ENCODE assay signal across 23 mouse cellular contexts in the genomic region with DNA sequence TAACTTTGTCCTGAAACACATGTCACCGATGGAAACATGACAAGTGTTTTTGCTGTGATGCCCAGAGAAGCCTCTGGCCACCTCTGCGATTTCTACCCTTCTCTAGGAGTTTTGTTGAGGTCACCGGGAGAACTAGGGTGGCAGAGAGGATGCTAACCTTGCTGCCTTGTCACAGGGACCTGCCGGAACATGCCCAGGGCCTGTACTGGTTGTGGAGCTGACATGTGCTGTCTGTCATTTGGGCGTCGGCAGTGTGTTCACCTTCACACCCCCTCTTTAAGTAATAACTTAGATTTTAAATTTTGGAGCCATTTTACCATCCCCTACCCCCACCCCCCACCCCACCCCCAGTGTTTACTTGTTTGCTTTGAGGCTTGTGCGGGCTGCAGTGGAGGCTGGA. TPM values are rescaled to one million over a fixed set of nuclear protein-coding genes. Genes with fewer than 3 reads are reported as not detected.
DNase-seq lines count a peak whose midpoint lies in the region; ATAC-seq and TF ChIP-seq lines count a peak whose summit lies in the region.
"Had no signal": no experiment of that assay in that cellular context is flagged by ENCODE, and none has a peak within 500 bp of the region (broad histone marks: within the 10 kb centered on the region; RNA-seq: fewer than 3 reads in every experiment).

No protein-coding gene starts in this region.

- no peak for TF ChIP-seq POLR2A in limb, embryonic 14.5 days (IDR thresholded peaks at IDR 0.05; ENCODE audit: borderline replicate concordance, extremely low read depth, insufficient read depth, insufficient read length)
- no peak for TF ChIP-seq POLR2A in ES-Bruce4 (IDR thresholded peaks at IDR 0.05; ENCODE audit: insufficient read depth, low read length)
- no peak for TF ChIP-seq POLR2A in heart, adult 2 months (IDR thresholded peaks at IDR 0.05; ENCODE audit: insufficient read depth, low read depth, low read length)
- no peak for TF ChIP-seq POLR2A in kidney, adult 2 months (IDR thresholded peaks at IDR 0.05; ENCODE audit: low read depth, low read length)

- no peak for DNase-seq in limb, embryonic 14.5 days (ENCODE audit: low spot score)
- DNase-seq in limb, embryonic 10.5 days (ENCODE audit: low spot score) = no peak
- DNase-seq in ZHBTc4 (ENCODE audit: low read depth, low spot score) = peak; percentile 29
- DNase-seq in lung, postnatal 10 days = no peak
- no peak for DNase-seq in heart, adult 2 months
- no peak for DNase-seq in kidney, adult 2 months
- DNase-seq: adrenal gland, adult 8-10 months; cerebellum, adult 11 months; cerebellum, adult 9-10 months; gastrocnemius, postnatal 36 days; heart, adult 11 months; heart, postnatal 10 days; heart, postnatal 4 days had no signal

- TF ChIP-seq CTCF in ES-Bruce4 (IDR thresholded peaks at IDR 0.05; ENCODE audit: low read depth, low read length) = no peak
- TF ChIP-seq CTCF in heart, adult 2 months (IDR thresholded peaks at IDR 0.05) = no peak
- TF ChIP-seq CTCF in kidney, adult 2 months (conservative IDR thresholded peaks at IDR 0.05; ENCODE audit: insufficient read depth, insufficient read length, low read depth, low read length) = no peak

- peak; percentile 66; the same call in 1 of the 2 replicates for TF ChIP-seq EP300 in ES-Bruce4 (IDR thresholded peaks at IDR 0.05; ENCODE audit: insufficient read depth, low read depth, low read length)
- no peak for TF ChIP-seq EP300 in heart, adult 2 months (IDR thresholded peaks at IDR 0.05; ENCODE audit: insufficient read depth, low read depth, low read length)

- H3K36me3 ChIP-seq in limb, embryonic 14.5 days (ENCODE audit: control insufficient read depth, insufficient read depth, low read length) = no peaks in the 10 kb centered on the region
- H3K36me3 ChIP-seq in limb, embryonic 10.5 days = no peaks in the 10 kb centered on the region
- H3K36me3 ChIP-seq in ES-Bruce4 (ENCODE audit: control insufficient read depth, insufficient read depth, low read length, poor library complexity, severe bottlenecking) = no peaks in the 10 kb centered on the region
- H3K36me3 ChIP-seq in stomach, embryonic 16.5 days (ENCODE audit: control insufficient read depth, insufficient read depth, low read length) = no peaks in the 10 kb centered on the region
- H3K36me3 ChIP-seq in heart, adult 2 months (ENCODE audit: control insufficient read depth, insufficient read depth, low read length) = no peaks in the 10 kb centered on the region
- H3K36me3 ChIP-seq in kidney, adult 2 months (ENCODE audit: control insufficient read depth, insufficient read depth, low read length) = no peaks in the 10 kb centered on the region
- H3K36me3 ChIP-seq: forebrain, embryonic 10.5 days; heart, embryonic 10.5 days; hindbrain, embryonic 12.5 days had no signal

- 78% methylated on average over 7 of the region's 7 CpGs for WGBS in limb, embryonic 14.5 days
- WGBS in limb, embryonic 10.5 days = 83% methylated on average over 7 of the region's 7 CpGs
- WGBS in stomach, embryonic 16.5 days = 69% methylated on average over 7 of the region's 7 CpGs
- WGBS in heart, adult 2 months = 91% methylated on average over 7 of the region's 7 CpGs
- 79% methylated on average over 7 of the region's 7 CpGs for WGBS in kidney, adult 2 months

- no peak for ATAC-seq in limb, embryonic 14.5 days (ENCODE audit: low FRiP score, low read depth)
- no peak for ATAC-seq in stomach, embryonic 16.5 days (ENCODE audit: insufficient read depth, low FRiP score)
- ATAC-seq: forebrain, embryonic 14.5 days; hindbrain, embryonic 16.5 days; inflammation-experienced regulatory T-cells, adult 6 months had no signal

- H3K4me2 ChIP-seq in limb, embryonic 14.5 days (replicated peaks; ENCODE audit: low read depth, low read length, severe bottlenecking) = 0 out of 2 replicates have a peak overlapping the region, but pooled peaks have one; percentile 10
- peak overlapping the region; percentile 26 for H3K4me2 ChIP-seq in stomach, embryonic 16.5 days (ENCODE audit: low read depth, low read length)
- H3K4me2 ChIP-seq: hindbrain, embryonic 12.5 days had no signal

- no peak overlapping the region for H3K9ac ChIP-seq in limb, embryonic 14.5 days (ENCODE audit: low read depth, low read length, severe bottlenecking)
- peak overlapping the region; percentile 38 for H3K9ac ChIP-seq in ES-Bruce4 (ENCODE audit: low read depth, poor library complexity, severe bottlenecking)
- H3K9ac ChIP-seq in stomach, embryonic 16.5 days (ENCODE audit: low read length) = no peak overlapping the region
- no peak overlapping the region for H3K9ac ChIP-seq in heart, adult 2 months (ENCODE audit: low read depth, low read length)
- H3K9ac ChIP-seq: hindbrain, embryonic 12.5 days had no signal

- H3K9me3 ChIP-seq in limb, embryonic 14.5 days (ENCODE audit: control insufficient read depth, low read length) = no peaks in the 10 kb centered on the region
- no peaks in the 10 kb centered on the region for H3K9me3 ChIP-seq in limb, embryonic 10.5 days (replicated peaks)
- H3K9me3 ChIP-seq in ES-Bruce4 (replicated peaks; ENCODE audit: control insufficient read depth, insufficient read depth, low read length, poor library complexity, severe bottlenecking) = no peaks in the 10 kb centered on the region
- H3K9me3 ChIP-seq in stomach, embryonic 16.5 days (replicated peaks; ENCODE audit: control insufficient read depth, low read length) = no peaks in the 10 kb centered on the region
- H3K9me3 ChIP-seq: forebrain, embryonic 10.5 days; heart, embryonic 10.5 days; hindbrain, embryonic 12.5 days had no signal

- H3K4me1 ChIP-seq in limb, embryonic 14.5 days (ENCODE audit: control insufficient read depth, insufficient read depth, low read length) = peaks cover 7% of the 10 kb centered on the region; the same call in 1 of the 2 replicates
- H3K4me1 ChIP-seq in limb, embryonic 10.5 days = 0 out of 2 replicates have a peak, but pooled peaks cover 4% of the 10 kb centered on the region
- peaks cover 5% of the 10 kb centered on the region for H3K4me1 ChIP-seq in ES-Bruce4 (ENCODE audit: control insufficient read depth, insufficient read depth, low read length)
- H3K4me1 ChIP-seq in stomach, embryonic 16.5 days (ENCODE audit: control insufficient read depth, insufficient read depth, low read length) = peaks cover 14% of the 10 kb centered on the region; the same call in 1 of the 2 replicates
- no peaks in the 10 kb centered on the region for H3K4me1 ChIP-seq in heart, adult 2 months (ENCODE audit: control insufficient read depth, insufficient read depth, low read length)
- H3K4me1 ChIP-seq in kidney, adult 2 months (ENCODE audit: control insufficient read depth, insufficient read depth, low read length) = peaks cover 17% of the 10 kb centered on the region; the same call in 1 of the 2 replicates
- H3K4me1 ChIP-seq: hindbrain, embryonic 12.5 days had no signal

- no peak overlapping the region for H3K4me3 ChIP-seq in limb, embryonic 14.5 days (replicated peaks; ENCODE audit: low read length)
- H3K4me3 ChIP-seq in limb, embryonic 10.5 days = no peak overlapping the region
- no peak overlapping the region for H3K4me3 ChIP-seq in ES-Bruce4 (ENCODE audit: low read depth, low read length)
- H3K4me3 ChIP-seq in stomach, embryonic 16.5 days (replicated peaks; ENCODE audit: low read length) = 0 out of 2 replicates have a peak overlapping the region, but pooled peaks have one; percentile 33
- no peak overlapping the region for H3K4me3 ChIP-seq in heart, adult 2 months
- H3K4me3 ChIP-seq in kidney, adult 2 months (ENCODE audit: insufficient read depth, low read depth, low read length) = no peak overlapping the region
- H3K4me3 ChIP-seq: erythroblast, embryonic 14.5 days; forebrain, embryonic 10.5 days; heart, embryonic 10.5 days; hindbrain, embryonic 12.5 days had no signal

- H3K79me2 ChIP-seq in heart, adult 2 months (replicated peaks; ENCODE audit: control insufficient read depth, insufficient read depth, low read length) = no peaks in the 10 kb centered on the region

- no peak overlapping the region for H3K27ac ChIP-seq in limb, embryonic 14.5 days (replicated peaks; ENCODE audit: low read depth, low read length)
- no peak overlapping the region for H3K27ac ChIP-seq in limb, embryonic 10.5 days
- H3K27ac ChIP-seq in ES-Bruce4 (ENCODE audit: insufficient read depth, low read length) = peak overlapping the region; percentile 76
- peak overlapping the region; percentile 81 for H3K27ac ChIP-seq in stomach, embryonic 16.5 days (ENCODE audit: low read length)
- H3K27ac ChIP-seq in heart, adult 2 months = no peak overlapping the region
- no peak overlapping the region for H3K27ac ChIP-seq in kidney, adult 2 months (ENCODE audit: insufficient read depth, low read depth, low read length)
- H3K27ac ChIP-seq: forebrain, embryonic 10.5 days; heart, embryonic 10.5 days; hindbrain, embryonic 12.5 days had no signal

- intact Hi-C loops in heart, adult 2 months (cut with DNase I) = no loop called here

- no peaks in the 10 kb centered on the region for H3K27me3 ChIP-seq in limb, embryonic 14.5 days (ENCODE audit: control insufficient read depth, insufficient read depth, low read length)
- H3K27me3 ChIP-seq in limb, embryonic 10.5 days (ENCODE audit: low read depth, poor library complexity, severe bottlenecking) = no peaks in the 10 kb centered on the region
- H3K27me3 ChIP-seq in ES-Bruce4 (ENCODE audit: control insufficient read depth, insufficient read depth, low read length, poor library complexity, severe bottlenecking) = no peaks in the 10 kb centered on the region
- H3K27me3 ChIP-seq in stomach, embryonic 16.5 days (ENCODE audit: control insufficient read depth, insufficient read depth, low read length) = no peaks in the 10 kb centered on the region
- H3K27me3 ChIP-seq in heart, adult 2 months (ENCODE audit: control insufficient read depth, insufficient read depth, low read length) = no peaks in the 10 kb centered on the region
- H3K27me3 ChIP-seq in kidney, adult 2 months (replicated peaks; ENCODE audit: control insufficient read depth, insufficient read depth, low read length) = no peaks in the 10 kb centered on the region
- H3K27me3 ChIP-seq: hindbrain, embryonic 12.5 days had no signal

RNA-seq across cellular contexts. Expression of a gene that starts 0.6 kb away (rescaled TPM):
- 10.7 and 12.8 TPM in 2 replicates for polyA plus RNA-seq in limb, embryonic 14.5 days (2012; rRNA removed)
- 19.7 and 24.0 TPM in 2 replicates for polyA plus RNA-seq in limb, embryonic 14.5 days (2014; fragmentation: Nextera tagmentation; extraction: Ambion mirVana)
- 0.51 and 1.4 TPM in 2 replicates for polyA plus RNA-seq in limb, embryonic 10.5 days (2016; fragmentation: Nextera tagmentation; extraction: Ambion mirVana)
- polyA plus RNA-seq in ES-Bruce4 (2011; ENCODE audit: insufficient read depth, insufficient read length, low read depth, missing spikeins) = 6.1 and 8.2 TPM in 2 replicates
- 18.3 and 25.8 TPM in 2 replicates for polyA plus RNA-seq in stomach, embryonic 16.5 days (2015; fragmentation: Nextera tagmentation; extraction: Ambion mirVana)
- total RNA-seq in heart, adult 2 months (2021) = under 1 TPM; 0.09 to 0.21 TPM
- 0.09 and 0.14 TPM in 2 replicates for polyA plus RNA-seq in heart, adult 2 months (2012; rRNA removed)
- 3.0 and 3.3 TPM in 2 replicates for polyA plus RNA-seq in kidney, adult 2 months (2012; rRNA removed)
- polyA plus RNA-seq: erythroblast, embryonic 14.5 days; heart, embryonic 14.5 days had no signal

Comparison
In these comparisons a context has a peak if more than half of its experiments do, and no peak if none do; other contexts are left out.
1. H3K27ac ChIP-seq: peak in ES-Bruce4 (single experiment) and stomach, embryonic 16.5 days (single experiment); none in limb, embryonic 14.5 days (single experiment), limb, embryonic 10.5 days (single experiment), heart, adult 2 months (single experiment) and kidney, adult 2 months (single experiment).